Mouse (Mus musculus) frontal cortex, adult 2 months (tissue): ENCODE measurements around the gene Olfr631. TPM values are rescaled to one million over a fixed set of nuclear protein-coding genes. Genes with fewer than 3 reads are reported as not detected.
A peak's percentile ranks its signal among the peaks of the same experiment; 100 is the strongest.
"Not testable (repeated sequence)": the region's sequence is repeated elsewhere in the genome, so short reads cannot be mapped to it uniquely, and the experiment has no call there.

Experiments
- DNase-seq, 2 experiments: peaks; one replicate each; pipeline ENCODE4 v3.0.0; 2022; ENCODE audit warnings: low spot score in 1 of 2; ENCODE audit errors: extremely low spot score in 1 of 2
- polyA plus RNA-seq: library from polyadenylated mRNA; depleted of rRNA; stranded (reverse); fragments of >200 nt; gene quantifications from 2 replicates; pipeline ENCODE4 v1.2.3, GENCODE M21; 2012; rRNA removed

The Olfr631 gene
- not detected in 2 replicates for polyA plus RNA-seq

GRCm38 (mm10) chr7:103928525-103928924 is at the start of gene Olfr631:
Gene Olfr631 (plus strand): TSS chr7:103928825.
- DNase-seq, result no peak

- DNase-seq, result no peak
Measured at GRCm38 (mm10) chr7:103886152-103886551, 42.5 kb upstream of the Olfr631 start, which contains the start of gene Olfr66. Gene Olfr66 (minus strand): TSS chr7:103886252.

GRCm38 (mm10) chr7:103894385-103894784 is 34.2 kb upstream of the Olfr631 start, which contains the start of gene Olfr64:
Gene Olfr64 (minus strand): TSS chr7:103894485.
- no peak for DNase-seq

GRCm38 (mm10) chr7:103903187-103903586 is 25.4 kb upstream of the Olfr631 start, which contains the start of gene Olfr65:
Gene Olfr65 (plus strand): TSS chr7:103903487.
- DNase-seq, result no peak

- no peak for DNase-seq
Measured at GRCm38 (mm10) chr7:103910047-103910446, 18.6 kb upstream of the Olfr631 start.

- no peak for DNase-seq
Measured at GRCm38 (mm10) chr7:103912969-103913511, 15.6 kb upstream of the Olfr631 start.

- no peak for DNase-seq
Measured at GRCm38 (mm10) chr7:103915338-103915737, 13.3 kb upstream of the Olfr631 start.

- no peak for DNase-seq
Measured at GRCm38 (mm10) chr7:103934264-103934663, 5.6 kb downstream of the Olfr631 start, which contains the start of gene Olfr632. Gene Olfr632 (plus strand): TSS chr7:103934347.

GRCm38 (mm10) chr7:103942730-103943129 is 14.1 kb downstream of the Olfr631 start:
- peak in 1 of 2 experiments; percentile 42 for DNase-seq

- DNase-seq, result no peak
Measured at GRCm38 (mm10) chr7:103944137-103944536, 15.5 kb downstream of the Olfr631 start, which contains the start of gene Olfr633. Gene Olfr633 (plus strand): TSS chr7:103944437.

GRCm38 (mm10) chr7:103966873-103967272 is 38.2 kb downstream of the Olfr631 start:
- not testable (repeated sequence) for DNase-seq

- no peak for DNase-seq
Measured at GRCm38 (mm10) chr7:103970852-103971251, 42.2 kb downstream of the Olfr631 start, which contains the start of gene Olfr635. Gene Olfr635 (plus strand): TSS chr7:103971152.

GRCm38 (mm10) chr7:103971782-103972181 is 43.2 kb downstream of the Olfr631 start:
- no peak for DNase-seq

Other genes starting within 250 kb of the Olfr631 start
- not detected in 2 replicates for gene Olfr625-ps1, start 246.1 kb upstream of the Olfr631 start, polyA plus RNA-seq
- not detected in 2 replicates for gene Olfr243, start 214.2 kb upstream of the Olfr631 start, polyA plus RNA-seq
- gene Olfr628, start 198.5 kb upstream of the Olfr631 start, polyA plus RNA-seq, result not detected in 2 replicates
- not detected in 2 replicates for gene Olfr629, start 183.9 kb upstream of the Olfr631 start, polyA plus RNA-seq
- gene Olfr630, start 171.5 kb upstream of the Olfr631 start, polyA plus RNA-seq, result not detected in 2 replicates
- not detected in 2 replicates for gene Olfr69, start 157.2 kb upstream of the Olfr631 start, polyA plus RNA-seq
- gene Olfr68, start 149.1 kb upstream of the Olfr631 start, polyA plus RNA-seq, result not detected in 2 replicates
- gene Olfr67, start 137.0 kb upstream of the Olfr631 start, polyA plus RNA-seq, result not detected in 2 replicates
- gene Hbb-bt, start 114.8 kb upstream of the Olfr631 start, polyA plus RNA-seq, result 66.4 and 91.1 TPM in 2 replicates
- 468 and 610 TPM in 2 replicates for gene Hbb-bs, start 100.7 kb upstream of the Olfr631 start, polyA plus RNA-seq
- gene Hbb-bh2, start 88.3 kb upstream of the Olfr631 start, polyA plus RNA-seq, result not detected in 2 replicates
- 2.1 and 9.1 TPM in 2 replicates for gene Hbb-bh1, start 85.7 kb upstream of the Olfr631 start, polyA plus RNA-seq
- 20.5 and 59.2 TPM in 2 replicates for gene Hbb-y, start 75.6 kb upstream of the Olfr631 start, polyA plus RNA-seq
- gene Olfr66, start 42.6 kb upstream of the Olfr631 start, polyA plus RNA-seq, result not detected in 2 replicates
- gene Olfr64, start 34.3 kb upstream of the Olfr631 start, polyA plus RNA-seq, result not detected in 2 replicates
- gene Olfr65, start 25.3 kb upstream of the Olfr631 start, polyA plus RNA-seq, result not detected in 2 replicates
- gene Olfr632, start 5.5 kb downstream of the Olfr631 start, polyA plus RNA-seq, result not detected in 2 replicates
- gene Olfr633, start 15.6 kb downstream of the Olfr631 start, polyA plus RNA-seq, result not detected in 2 replicates
- not detected in 2 replicates for gene Olfr635, start 42.3 kb downstream of the Olfr631 start, polyA plus RNA-seq
- gene Olfr638, start 69.9 kb downstream of the Olfr631 start, polyA plus RNA-seq, result not detected in 2 replicates
- gene Olfr639, start 88.5 kb downstream of the Olfr631 start, polyA plus RNA-seq, result not detected in 2 replicates
- gene Olfr640, start 96.7 kb downstream of the Olfr631 start, polyA plus RNA-seq, result 0.11 TPM in 1 of 2 replicates, not detected in the other
- not detected in 2 replicates for gene Olfr641, start 106.6 kb downstream of the Olfr631 start, polyA plus RNA-seq
- not detected in 2 replicates for gene Olfr642, start 123.8 kb downstream of the Olfr631 start, polyA plus RNA-seq
- gene 4930516K23Rik, start 132.6 kb downstream of the Olfr631 start, polyA plus RNA-seq, result not detected in 2 replicates
- 0.02 TPM in 1 of 2 replicates, not detected in the other for gene Olfr644, start 143.0 kb downstream of the Olfr631 start, polyA plus RNA-seq
- gene Olfr645, start 156.6 kb downstream of the Olfr631 start, polyA plus RNA-seq, result not detected in 2 replicates
- gene Olfr646, start 176.0 kb downstream of the Olfr631 start, polyA plus RNA-seq, result not detected in 2 replicates
- gene Ubqln5, start 201.0 kb downstream of the Olfr631 start, polyA plus RNA-seq, result not detected in 2 replicates
- not detected in 2 replicates for gene Olfr643, start 208.6 kb downstream of the Olfr631 start, polyA plus RNA-seq
- not detected in 2 replicates for gene Ubqln3, start 214.5 kb downstream of the Olfr631 start, polyA plus RNA-seq
- gene Ubqlnl, start 221.7 kb downstream of the Olfr631 start, polyA plus RNA-seq, result not detected in 2 replicates
- 0.06 and 0.82 TPM in 2 replicates for gene Olfm5, start 236.0 kb downstream of the Olfr631 start, polyA plus RNA-seq